Mouse (Mus musculus) C2C12 (cell line): ENCODE results near the gene Phkg1.

ENCODE experiments used
- CTCF ChIP-seq: IDR thresholded peaks from one replicate; pipeline ENCODE4 v1.5.1; 2011; ENCODE audit not compliant: control insufficient read depth, insufficient read depth, insufficient read length
- MAX ChIP-seq: IDR thresholded peaks from one replicate; pipeline ENCODE4 v1.6.1; 2011; ENCODE audit warnings: mild to moderate bottlenecking, control low read depth
- MYOG ChIP-seq: IDR thresholded peaks from one replicate; pipeline ENCODE4 v1.6.1; 2011; ENCODE audit not compliant: control insufficient read depth, insufficient read length; ENCODE audit errors: extremely low read depth
- USF1 ChIP-seq: IDR thresholded peaks from one replicate; pipeline ENCODE4 v1.6.1; 2011; ENCODE audit warnings: low read depth, mild to moderate bottlenecking, control low read depth, moderate library complexity

DNA sequence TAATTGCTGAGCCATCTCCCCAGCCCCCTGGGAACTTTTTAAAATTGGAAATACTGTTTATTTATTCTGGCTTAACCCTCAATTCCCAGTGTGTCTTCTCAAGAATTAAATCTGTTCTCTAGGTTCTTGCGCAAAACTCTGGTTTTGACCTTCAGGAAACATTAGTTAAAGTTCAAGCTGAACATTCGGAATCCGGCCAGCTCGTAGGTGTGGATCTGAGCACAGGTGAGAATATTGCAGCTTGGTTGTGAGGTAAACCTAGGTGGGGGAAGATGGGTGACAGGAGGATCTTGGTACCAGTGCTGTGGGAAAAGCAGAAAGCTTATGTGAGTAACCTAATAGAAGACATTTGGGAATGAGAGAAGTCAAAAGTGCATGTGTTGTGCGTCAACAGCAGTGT, 53.5 kb downstream of the Phkg1 start:
- TF ChIP-seq CTCF (no peak), MAX (no peak), MYOG (no peak), USF1 (no peak)
